Comparison of ENCODE assay signal across 9 mouse cellular contexts in genomic region chr10:81240876-81241275, GRCm38 (mm10). TPM values are rescaled to one million over a fixed set of nuclear protein-coding genes. Genes with fewer than 3 reads are reported as not detected.
DNase-seq lines count a peak whose midpoint lies in the region; ATAC-seq lines count a peak whose summit lies in the region.
"Had no signal": no experiment of that assay in that cellular context is flagged by ENCODE, and none has a peak within 500 bp of the region (broad histone marks: within the 10 kb centered on the region; RNA-seq: fewer than 3 reads in every experiment).

No protein-coding gene starts in this region.

- no peaks in the 10 kb centered on the region for H3K9me3 ChIP-seq in midbrain, embryonic 14.5 days (ENCODE audit: control insufficient read depth, low read length)
- H3K9me3 ChIP-seq in midbrain, embryonic 15.5 days, result no peaks in the 10 kb centered on the region
- H3K9me3 ChIP-seq in embryonic facial prominence, embryonic 10.5 days, result no peaks in the 10 kb centered on the region
- H3K9me3 ChIP-seq: hindbrain, embryonic 15.5 days had no signal

- no peaks in the 10 kb centered on the region for H3K4me1 ChIP-seq in midbrain, embryonic 14.5 days (ENCODE audit: control insufficient read depth, insufficient read depth, low read length)
- 0 out of 2 replicates have a peak, but pooled peaks cover 3% of the 10 kb centered on the region for H3K4me1 ChIP-seq in midbrain, embryonic 15.5 days
- H3K4me1 ChIP-seq in embryonic facial prominence, embryonic 10.5 days, result peaks cover 47% of the 10 kb centered on the region

- peaks cover 17% of the 10 kb centered on the region; the same call in 1 of the 2 replicates for H3K27me3 ChIP-seq in midbrain, embryonic 14.5 days (ENCODE audit: control insufficient read depth, insufficient read depth, low read length)
- peaks cover 26% of the 10 kb centered on the region for H3K27me3 ChIP-seq in midbrain, embryonic 15.5 days (replicated peaks)
- H3K27me3 ChIP-seq in embryonic facial prominence, embryonic 10.5 days (replicated peaks; ENCODE audit: low read depth, poor library complexity, severe bottlenecking), result peaks cover 84% of the 10 kb centered on the region

- H3K27ac ChIP-seq in midbrain, embryonic 14.5 days (replicated peaks; ENCODE audit: low read depth, low read length), result no peak overlapping the region
- H3K27ac ChIP-seq in midbrain, embryonic 15.5 days, result no peak overlapping the region
- H3K27ac ChIP-seq in embryonic facial prominence, embryonic 10.5 days (replicated peaks), result no peak overlapping the region
- H3K27ac ChIP-seq: hindbrain, embryonic 15.5 days had no signal

- WGBS in midbrain, embryonic 14.5 days, result 23% methylated on average over 13 of the region's 13 CpGs
- WGBS in midbrain, embryonic 15.5 days, result 19% methylated on average over 13 of the region's 13 CpGs
- 22% methylated on average over 13 of the region's 13 CpGs for WGBS in embryonic facial prominence, embryonic 10.5 days

- DNase-seq in gastrocnemius, adult 18-20 months (ENCODE audit: low spot score), result peak; percentile 36
- DNase-seq in gastrocnemius, postnatal 14 days, result no peak
- DNase-seq in midbrain, embryonic 14.5 days, result peak; percentile 79
- peak; percentile 40 for DNase-seq in adipocyte (ENCODE audit: low spot score)
- DNase-seq in embryonic facial prominence, embryonic 10.5 days (ENCODE audit: low spot score), result peak; percentile 79
- peak; percentile 58 to 72 for DNase-seq in lung, postnatal 4 days
- no peak for DNase-seq in heart, adult 9 months (ENCODE audit: low spot score in 2 of 2)

- no peaks in the 10 kb centered on the region for H3K36me3 ChIP-seq in midbrain, embryonic 14.5 days (ENCODE audit: control insufficient read depth, insufficient read depth, low read length)
- no peaks in the 10 kb centered on the region for H3K36me3 ChIP-seq in midbrain, embryonic 15.5 days (replicated peaks)
- no peaks in the 10 kb centered on the region for H3K36me3 ChIP-seq in embryonic facial prominence, embryonic 10.5 days (replicated peaks)
- H3K36me3 ChIP-seq: hindbrain, embryonic 15.5 days had no signal

- H3K9ac ChIP-seq in midbrain, embryonic 14.5 days (replicated peaks; ENCODE audit: low read length), result no peak overlapping the region
- H3K9ac ChIP-seq in midbrain, embryonic 15.5 days, result no peak overlapping the region
- H3K9ac ChIP-seq: hindbrain, embryonic 15.5 days had no signal

- ATAC-seq in midbrain, embryonic 14.5 days (ENCODE audit: low FRiP score, low TSS enrichment), result no peak
- ATAC-seq in midbrain, embryonic 15.5 days (replicated peaks), result no peak

- H3K4me3 ChIP-seq in midbrain, embryonic 14.5 days (replicated peaks; ENCODE audit: low read depth, low read length), result no peak overlapping the region
- H3K4me3 ChIP-seq in midbrain, embryonic 15.5 days, result no peak overlapping the region
- H3K4me3 ChIP-seq in embryonic facial prominence, embryonic 10.5 days, result no peak overlapping the region
- H3K4me3 ChIP-seq: hindbrain, embryonic 15.5 days had no signal

- no peak overlapping the region for H3K4me2 ChIP-seq in midbrain, embryonic 14.5 days (ENCODE audit: low read length)
- no peak overlapping the region for H3K4me2 ChIP-seq in midbrain, embryonic 15.5 days
- H3K4me2 ChIP-seq: hindbrain, embryonic 15.5 days had no signal

- intact Hi-C loops in gastrocnemius, postnatal 14 days (cut with DNase I; ENCODE audit: low total_unique reads), result no loop called here

RNA-seq across cellular contexts. Expression of gene Zfr2, which starts 7.9 kb away (rescaled TPM):
- 1 to 10 TPM; 1.9 to 2.7 TPM for total RNA-seq in gastrocnemius, adult 18-20 months (2021)
- 1 to 10 TPM; 1.7 to 2.5 TPM for total RNA-seq in gastrocnemius, postnatal 14 days (2021)
- 20.3 and 21.7 TPM in 2 replicates for polyA plus RNA-seq in midbrain, embryonic 14.5 days (2014; fragmentation: Nextera tagmentation; extraction: Ambion mirVana)
- 35.4 and 37.2 TPM in 2 replicates for polyA plus RNA-seq in midbrain, embryonic 15.5 days (2015; fragmentation: Nextera tagmentation; extraction: Ambion mirVana)
- polyA plus RNA-seq in embryonic facial prominence, embryonic 10.5 days (2016; fragmentation: Nextera tagmentation; extraction: Ambion mirVana), result 3.5 and 4.6 TPM in 2 replicates

RNA-seq across cellular contexts. Expression of gene Atcay, which starts 10.2 kb away (rescaled TPM):
- not detected for total RNA-seq in gastrocnemius, adult 18-20 months (2021)
- total RNA-seq in gastrocnemius, postnatal 14 days (2021), result under 1 TPM in 1 of 2 experiments, not detected in 1; 0.06 TPM
- polyA plus RNA-seq in midbrain, embryonic 14.5 days (2014; fragmentation: Nextera tagmentation; extraction: Ambion mirVana), result 82.4 and 118 TPM in 2 replicates
- polyA plus RNA-seq in midbrain, embryonic 15.5 days (2015; fragmentation: Nextera tagmentation; extraction: Ambion mirVana), result 95.3 and 96.7 TPM in 2 replicates
- polyA plus RNA-seq in embryonic facial prominence, embryonic 10.5 days (2016; fragmentation: Nextera tagmentation; extraction: Ambion mirVana), result 2.5 and 3.6 TPM in 2 replicates

RNA-seq across cellular contexts. Expression of gene Matk, which starts 11.9 kb away (rescaled TPM):
- total RNA-seq in gastrocnemius, adult 18-20 months (2021), result not detected
- total RNA-seq in gastrocnemius, postnatal 14 days (2021), result under 1 TPM; 0.33 to 0.57 TPM
- 14.8 and 29.4 TPM in 2 replicates for polyA plus RNA-seq in midbrain, embryonic 14.5 days (2014; fragmentation: Nextera tagmentation; extraction: Ambion mirVana)
- polyA plus RNA-seq in midbrain, embryonic 15.5 days (2015; fragmentation: Nextera tagmentation; extraction: Ambion mirVana), result 37.2 and 40.1 TPM in 2 replicates
- 3.6 and 3.7 TPM in 2 replicates for polyA plus RNA-seq in embryonic facial prominence, embryonic 10.5 days (2016; fragmentation: Nextera tagmentation; extraction: Ambion mirVana)

RNA-seq across cellular contexts. Expression of gene Mrpl54, which starts 25.9 kb away (rescaled TPM):
- 100 to 1,000 TPM; 106 to 116 TPM for total RNA-seq in gastrocnemius, adult 18-20 months (2021)
- total RNA-seq in gastrocnemius, postnatal 14 days (2021), result 10 to 100 TPM; 93.1 to 99.9 TPM
- polyA plus RNA-seq in midbrain, embryonic 14.5 days (2014; fragmentation: Nextera tagmentation; extraction: Ambion mirVana), result 121 and 152 TPM in 2 replicates
- polyA plus RNA-seq in midbrain, embryonic 15.5 days (2015; fragmentation: Nextera tagmentation; extraction: Ambion mirVana), result 124 and 126 TPM in 2 replicates
- 223 and 237 TPM in 2 replicates for polyA plus RNA-seq in embryonic facial prominence, embryonic 10.5 days (2016; fragmentation: Nextera tagmentation; extraction: Ambion mirVana)

RNA-seq across cellular contexts. Expression of gene Apba3, which starts 25.9 kb away (rescaled TPM):
- total RNA-seq in gastrocnemius, adult 18-20 months (2021), result 100 to 1,000 TPM; 102 to 105 TPM
- 10 to 100 TPM; 62.8 to 71.1 TPM for total RNA-seq in gastrocnemius, postnatal 14 days (2021)
- polyA plus RNA-seq in midbrain, embryonic 14.5 days (2014; fragmentation: Nextera tagmentation; extraction: Ambion mirVana), result 25.1 and 27.5 TPM in 2 replicates
- 36.4 and 38.5 TPM in 2 replicates for polyA plus RNA-seq in midbrain, embryonic 15.5 days (2015; fragmentation: Nextera tagmentation; extraction: Ambion mirVana)
- polyA plus RNA-seq in embryonic facial prominence, embryonic 10.5 days (2016; fragmentation: Nextera tagmentation; extraction: Ambion mirVana), result 57.2 and 57.5 TPM in 2 replicates

Comparison
In these comparisons a context has a peak if more than half of its experiments do, and no peak if none do; other contexts are left out.
1. DNase-seq: peak in gastrocnemius, adult 18-20 months (single experiment), midbrain, embryonic 14.5 days (single experiment), adipocyte (single experiment), embryonic facial prominence, embryonic 10.5 days (single experiment) and lung, postnatal 4 days (2 of 2); none in gastrocnemius, postnatal 14 days (single experiment) and heart, adult 9 months (0 of 2).
2. RNA of gene Atcay, which starts 10.2 kb away (polyA plus RNA-seq): 95.3 to 96.7 TPM in midbrain, embryonic 15.5 days and 82.4 to 118 TPM in midbrain, embryonic 14.5 days; 2.5 to 3.6 TPM in embryonic facial prominence, embryonic 10.5 days; every median in the first group is over 10 times any median in the second.